Mouse (Mus musculus): ENCODE measurements around the gene Retreg1.

DNA sequence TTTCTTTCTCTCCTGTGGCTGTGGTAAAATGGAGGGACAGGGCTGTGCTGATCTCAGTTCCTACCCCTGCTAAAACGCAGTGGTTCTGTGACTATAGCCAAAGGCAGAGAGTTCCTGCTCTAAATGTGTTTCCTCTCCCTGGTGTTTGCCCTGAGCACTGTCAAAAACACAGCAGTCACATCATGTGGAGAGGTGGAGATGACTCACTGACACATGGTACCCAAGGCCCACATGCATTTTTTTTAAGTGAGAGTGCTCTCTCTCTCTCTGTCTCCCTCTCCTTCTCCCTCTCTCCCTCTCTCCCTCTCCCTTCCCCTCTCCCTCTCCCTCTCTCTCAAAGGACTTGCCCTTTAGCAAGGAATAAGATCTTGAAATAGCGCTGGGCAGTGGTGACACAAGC lies 73.3 kb downstream of the Retreg1 start:
- TF ChIP-seq CTCF (IDR thresholded peaks at IDR 0.05; ENCODE audit: borderline replicate concordance, control insufficient read depth, extremely low read depth, insufficient read depth, low read length, poor library complexity) (no peak), POLR2A (IDR thresholded peaks at IDR 0.05; ENCODE audit: control insufficient read depth, extremely low read depth, insufficient read depth, low read length, poor library complexity) (no peak)
